Mouse (Mus musculus): Measurements from ENCODE around the gene Rassf3. TPM values are rescaled to one million over a fixed set of nuclear protein-coding genes. Genes with fewer than 3 reads are reported as not detected.

The Rassf3 gene
- total RNA-seq, 2 experiments from 2014 or later = 125 to 140 TPM

- intact Hi-C loops (cut with DNase I) = no loop called here
- DNase-seq = no peak
These were observed 17.4 kb upstream of the Rassf3 start for GRCm38 (mm10) chr10:121493374-121494162.

DNA sequence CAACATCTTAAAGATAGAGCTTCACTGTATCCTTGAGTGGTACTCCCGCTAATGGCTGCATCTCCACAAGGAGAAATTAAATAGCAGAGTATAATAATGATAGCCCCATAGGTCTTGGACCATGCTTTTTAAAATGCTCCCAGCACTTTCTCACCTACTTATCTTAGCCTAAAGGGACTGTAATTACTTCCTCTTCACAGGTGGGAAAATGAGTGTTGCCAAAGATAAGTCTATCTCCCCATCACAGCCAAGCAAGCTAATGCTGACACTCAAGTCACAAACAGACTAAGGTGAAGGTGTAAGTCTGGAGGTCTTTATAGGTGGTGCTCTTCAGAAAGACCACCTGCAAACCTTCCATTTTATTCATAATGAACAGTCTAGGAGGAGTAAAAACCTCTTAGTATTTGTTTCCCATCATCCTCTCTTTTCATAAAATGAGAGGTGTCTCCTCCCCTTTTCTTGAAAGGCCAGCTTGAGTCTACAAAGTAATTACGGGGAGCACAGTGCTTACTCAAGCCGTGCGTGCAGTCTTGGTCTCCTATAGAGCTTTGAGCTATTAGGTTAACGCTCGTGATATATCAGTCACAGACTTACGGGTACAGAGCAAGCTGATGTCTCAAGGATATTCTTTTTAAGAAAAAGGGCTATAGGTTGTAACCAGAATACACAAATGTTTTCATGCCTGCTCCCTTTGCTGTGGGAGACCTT is 16.6 kb upstream of the Rassf3 start:
- intact Hi-C loops (cut with DNase I) = no loop called here

GRCm38 (mm10) chr10:121489941-121490340 is 13.8 kb upstream of the Rassf3 start:
- DNase-seq = no peak
- intact Hi-C loops (cut with DNase I) = no loop called here

More for the DNA sequence above, 16.6 kb upstream of the Rassf3 start:
- no peak for DNase-seq

GRCm38 (mm10) chr10:121488623-121489299 is 12.6 kb upstream of the Rassf3 start:
- no peak for DNase-seq
- intact Hi-C loops (cut with DNase I) = no loop called here

DNA sequence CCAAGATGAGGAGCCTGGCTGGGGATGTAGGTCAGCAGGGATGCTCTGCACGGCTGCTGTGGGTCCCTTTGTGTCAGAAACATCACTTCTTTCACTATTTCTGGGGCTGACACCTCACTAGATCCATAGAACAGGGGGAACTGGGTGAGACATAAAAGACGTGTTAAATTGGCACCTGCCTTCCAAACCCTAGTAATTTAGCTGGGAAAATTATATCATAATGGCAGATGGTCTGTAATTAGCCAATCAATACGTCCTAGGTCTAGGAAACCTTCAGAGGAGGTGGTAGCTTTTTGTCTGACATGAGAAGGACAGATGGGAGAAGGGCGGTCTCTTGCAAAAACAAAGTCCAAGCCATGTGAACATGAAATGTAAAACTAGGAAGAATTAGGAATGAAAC is 11.6 kb upstream of the Rassf3 start:
- intact Hi-C loops (cut with DNase I) = no loop called here
- no peak for DNase-seq

DNA sequence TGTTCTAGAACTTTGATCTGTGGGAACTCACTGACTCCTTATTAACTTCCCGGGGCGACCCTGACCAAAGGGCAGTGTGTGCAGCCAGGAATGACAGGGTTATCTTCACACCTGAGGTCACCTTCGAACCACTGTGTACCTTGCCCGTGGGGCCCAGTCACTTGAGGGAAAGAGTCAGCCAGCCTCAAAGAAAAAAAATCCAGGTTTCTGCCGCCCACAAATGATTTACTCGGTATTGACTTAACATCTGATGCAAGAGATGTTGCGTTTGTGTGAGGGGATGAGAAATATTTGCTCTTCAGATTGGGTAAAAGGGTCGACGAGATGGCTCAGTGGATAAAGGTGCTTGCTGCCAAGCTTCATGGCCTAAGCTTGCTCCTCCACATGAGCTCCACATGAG is 10.2 kb upstream of the Rassf3 start:
- no peak for DNase-seq
- intact Hi-C loops (cut with DNase I) = no loop called here

DNA sequence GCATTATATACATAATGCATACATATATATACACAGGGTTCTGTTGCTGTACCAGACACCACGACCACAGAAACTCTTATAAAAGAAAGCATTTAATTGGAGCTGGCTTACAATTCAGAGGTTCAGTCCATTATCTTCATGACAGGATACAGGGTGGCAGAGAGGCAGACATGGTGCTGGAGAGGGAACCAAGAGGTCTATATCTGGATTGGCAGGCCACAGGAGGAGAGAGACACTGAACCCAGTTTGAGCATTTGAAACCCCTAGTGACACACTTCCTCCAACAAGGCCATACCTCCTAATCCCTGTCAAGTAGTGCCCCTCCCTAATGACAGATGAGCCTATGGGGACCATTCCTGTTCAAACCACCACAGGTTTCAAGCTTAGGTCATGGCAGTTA is 7.2 kb upstream of the Rassf3 start:
- intact Hi-C loops (cut with DNase I) = loop anchor here (2.0 kb wide), 1 partner anchor 13 kb away; no protein-coding TSS in a partner anchor
- no peak for DNase-seq

DNA sequence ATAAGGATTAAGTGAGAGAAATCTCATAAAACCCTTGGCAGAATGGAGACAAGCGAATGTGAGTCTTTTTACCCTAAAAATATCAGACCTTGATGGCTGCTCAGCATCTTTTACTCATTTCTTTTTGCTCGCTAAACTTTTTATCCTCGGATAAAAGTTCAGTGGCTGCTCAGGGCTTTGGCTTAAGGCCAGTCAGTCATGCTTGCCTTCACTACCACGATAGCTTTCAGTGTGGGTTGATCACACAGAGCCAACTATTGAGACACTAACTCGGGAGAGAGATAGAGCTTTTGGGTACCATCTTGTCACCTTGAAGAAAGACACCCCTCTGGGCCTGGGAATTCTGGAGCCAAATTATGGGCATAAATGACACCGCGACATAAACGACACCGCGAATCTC is 5.0 kb upstream of the Rassf3 start:
- intact Hi-C loops (cut with DNase I) = no loop called here
- no peak for DNase-seq

DNA sequence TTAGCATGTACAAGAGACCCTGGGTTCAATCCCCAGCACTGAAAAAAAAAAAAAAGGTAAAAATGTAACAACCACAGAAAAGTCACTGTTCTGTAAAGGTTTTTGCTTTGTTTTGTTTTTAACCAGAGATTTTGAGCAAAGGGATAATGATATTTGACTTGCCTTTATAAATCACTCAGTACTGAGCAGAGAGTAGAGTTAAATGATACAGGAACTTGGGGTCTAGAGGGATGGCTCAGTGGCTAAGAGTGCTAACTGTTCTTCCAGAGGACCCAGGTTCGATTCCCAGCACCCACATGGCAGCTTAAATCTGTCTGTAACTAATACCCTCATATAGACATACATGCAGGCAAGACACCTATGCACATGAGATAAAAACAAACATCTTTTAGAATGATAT is 3.8 kb upstream of the Rassf3 start:
- DNase-seq = no peak
- intact Hi-C loops (cut with DNase I) = no loop called here

- intact Hi-C loops (cut with DNase I) = loop anchor here (2.0 kb wide), 2 partner anchors 27 to 39 kb away; no protein-coding TSS in a partner anchor
- DNase-seq = no peak
These were observed 1.3 kb upstream of the Rassf3 start for GRCm38 (mm10) chr10:121477433-121477832.

- DNase-seq = no peak
- intact Hi-C loops (cut with DNase I) = loop anchor here (1.0 to 2.0 kb wide), 3 partner anchors 28 to 68 kb away; no protein-coding TSS in a partner anchor
These were observed 806 bp upstream of the Rassf3 start for GRCm38 (mm10) chr10:121476968-121477337.

GRCm38 (mm10) chr10:121475672-121476146 is 438 bp downstream of the Rassf3 start:
- peak; percentile 74 to 84 for DNase-seq
- intact Hi-C loops (cut with DNase I) = loop anchor here (1.0 to 2.0 kb wide), 5 partner anchors 17 to 66 kb away; no protein-coding TSS in a partner anchor

GRCm38 (mm10) chr10:121475101-121475671 is 961 bp downstream of the Rassf3 start:
- intact Hi-C loops (cut with DNase I) = loop anchor here (2.0 kb wide), 2 partner anchors 16 to 48 kb away; no protein-coding TSS in a partner anchor
- DNase-seq = peak in 1 of 2 experiments; percentile 52

DNA sequence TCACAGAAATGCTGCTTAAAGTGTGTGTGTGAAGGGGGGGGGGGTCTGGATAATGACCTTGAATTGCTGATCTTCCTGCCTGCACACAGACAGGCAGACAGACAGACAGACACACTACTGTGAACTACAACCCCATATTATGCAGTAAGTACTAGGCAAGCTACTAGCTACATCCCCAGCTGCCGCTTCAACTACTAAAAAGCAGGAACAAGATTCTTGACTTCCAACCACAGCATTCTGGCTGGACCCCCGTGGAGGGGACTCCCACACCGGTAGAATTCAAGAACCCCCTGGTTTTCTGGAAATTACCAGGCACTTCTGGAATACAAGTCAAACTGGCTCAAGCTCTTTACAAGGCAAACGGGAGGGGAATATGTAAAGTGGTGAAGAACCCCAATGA is 1.9 kb downstream of the Rassf3 start:
- no peak for DNase-seq
- intact Hi-C loops (cut with DNase I) = loop anchor here (2.0 kb wide), 2 partner anchors 15 to 47 kb away; no protein-coding TSS in a partner anchor

GRCm38 (mm10) chr10:121473723-121474215 is 2.4 kb downstream of the Rassf3 start:
- intact Hi-C loops (cut with DNase I) = loop anchor here (2.0 kb wide), 2 partner anchors 15 to 47 kb away; no protein-coding TSS in a partner anchor
- DNase-seq = no peak

DNA sequence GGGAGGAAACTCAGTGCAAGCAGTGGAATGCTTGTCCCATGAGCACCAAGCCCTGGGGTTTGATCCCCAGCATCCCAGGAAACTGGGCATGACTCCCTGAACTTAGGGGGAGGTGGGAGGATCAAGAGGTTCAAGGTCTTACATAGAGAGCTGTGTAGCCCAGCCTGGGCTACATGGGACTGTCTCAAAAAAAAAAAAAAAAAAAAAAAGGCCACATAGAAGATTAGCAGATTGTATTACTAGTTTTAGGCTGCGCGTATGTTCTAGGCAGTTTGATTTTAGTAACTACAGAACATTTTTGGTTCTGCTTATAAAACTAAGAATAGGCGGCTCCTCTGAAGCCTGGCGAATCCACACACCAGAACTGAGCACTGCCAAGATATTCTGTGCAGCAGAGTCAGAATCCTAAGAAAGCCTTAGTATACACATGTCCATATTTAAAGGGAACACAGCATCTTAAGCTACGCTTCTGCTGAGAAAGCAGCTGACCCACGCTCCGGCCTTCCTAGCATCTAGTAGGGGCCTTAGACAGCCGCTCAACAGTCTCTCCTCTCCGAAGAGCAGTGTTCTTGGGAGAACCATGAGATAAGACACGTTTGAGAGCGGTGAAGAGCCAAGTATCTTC is 3.4 kb downstream of the Rassf3 start:
- intact Hi-C loops (cut with DNase I) = no loop called here

DNA sequence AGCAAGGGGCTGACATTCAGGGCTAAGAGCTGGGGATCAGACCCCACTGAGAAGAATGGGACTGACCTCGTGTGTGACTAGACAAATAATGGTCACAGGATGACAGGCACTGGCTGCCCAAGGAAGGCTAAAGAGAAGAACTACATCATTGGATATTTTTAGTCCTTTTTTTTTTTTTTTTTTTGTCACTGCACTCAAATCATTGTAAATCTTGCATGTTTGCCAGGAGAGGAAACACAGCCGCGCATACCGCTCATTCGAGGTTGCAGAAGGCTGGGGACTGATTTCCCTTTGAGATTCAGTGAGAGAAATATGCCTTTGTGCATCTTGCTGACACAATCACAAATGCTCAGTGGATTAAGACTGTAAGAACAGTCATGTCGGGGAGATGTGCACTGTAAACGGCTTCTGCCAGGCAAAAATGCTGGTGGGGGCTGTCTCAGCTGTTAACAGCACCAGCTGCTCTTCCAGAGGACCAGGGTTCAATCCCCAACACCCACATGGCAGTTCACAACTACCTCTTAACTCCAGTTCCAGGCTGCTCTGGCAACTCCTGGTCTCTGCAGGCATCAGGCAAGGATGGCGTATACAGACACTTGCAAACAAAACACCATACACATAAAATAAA is 4.5 kb downstream of the Rassf3 start:
- intact Hi-C loops (cut with DNase I) = no loop called here
- DNase-seq = no peak

More for the DNA sequence above, 3.4 kb downstream of the Rassf3 start:
- no peak for DNase-seq

GRCm38 (mm10) chr10:121469625-121470024 is 6.5 kb downstream of the Rassf3 start:
- DNase-seq = no peak
- intact Hi-C loops (cut with DNase I) = no loop called here

GRCm38 (mm10) chr10:121468985-121469384 is 7.2 kb downstream of the Rassf3 start:
- intact Hi-C loops (cut with DNase I) = no loop called here
- DNase-seq = no peak

Measured in heart, postnatal 36 days (tissue).